19 mouse cellular contexts compared by ENCODE assay signal in genomic region chr2:168248167-168248855, GRCm38 (mm10). TPM values are rescaled to one million over a fixed set of nuclear protein-coding genes. Genes with fewer than 3 reads are reported as not detected.
DNase-seq lines count a peak whose midpoint lies in the region; ATAC-seq and TF ChIP-seq lines count a peak whose summit lies in the region.
"Had no signal": no experiment of that assay in that cellular context is flagged by ENCODE, and none has a peak within 500 bp of the region (broad histone marks: within the 10 kb centered on the region; RNA-seq: fewer than 3 reads in every experiment).

No protein-coding gene starts in this region.

- DNase-seq in cerebellum, postnatal 14 days: peak; percentile 61 to 63
- no peak for DNase-seq in cerebellum, postnatal 25 days
- DNase-seq in kidney, postnatal 0 days (ENCODE audit: low spot score): peak; percentile 35
- no peak for DNase-seq in kidney, postnatal 25 days
- DNase-seq in brain, embryonic 14.5 days (ENCODE audit: low read depth): peak; percentile 95
- peak; percentile 79 for DNase-seq in forebrain, postnatal 0 days
- DNase-seq in urinary bladder, postnatal 4 days (ENCODE audit: low spot score in 2 of 2): no peak
- DNase-seq: cerebellum, adult 9-11 months; gastrocnemius, postnatal 14 days; heart, adult 18-20 months; kidney, adult 11 months had no signal

- H3K27me3 ChIP-seq in kidney, postnatal 0 days (ENCODE audit: insufficient read depth, low read length): no peaks in the 10 kb centered on the region
- H3K27me3 ChIP-seq in forebrain, postnatal 0 days (ENCODE audit: insufficient read depth, low read length): no peaks in the 10 kb centered on the region
- H3K27me3 ChIP-seq: embryonic facial prominence, embryonic 13.5 days had no signal

- H3K4me2 ChIP-seq in kidney, postnatal 0 days (ENCODE audit: low read length): no peak overlapping the region
- no peak overlapping the region for H3K4me2 ChIP-seq in forebrain, postnatal 0 days (ENCODE audit: low read depth)
- H3K4me2 ChIP-seq: embryonic facial prominence, embryonic 13.5 days; heart, embryonic 13.5 days; kidney, embryonic 15.5 days; neural tube, embryonic 12.5 days had no signal

- no peak overlapping the region for H3K4me3 ChIP-seq in kidney, postnatal 0 days (replicated peaks; ENCODE audit: low read depth, low read length)
- H3K4me3 ChIP-seq in forebrain, postnatal 0 days (ENCODE audit: low read depth, low read length): no peak overlapping the region
- H3K4me3 ChIP-seq: embryonic facial prominence, embryonic 13.5 days; erythroblast, embryonic 14.5 days; heart, embryonic 13.5 days; kidney, embryonic 15.5 days; neural tube, embryonic 12.5 days had no signal

- H3K27ac ChIP-seq in kidney, postnatal 0 days: no peak overlapping the region
- peak overlapping the region; percentile 79 for H3K27ac ChIP-seq in forebrain, postnatal 0 days (ENCODE audit: low read depth, low read length)
- H3K27ac ChIP-seq: embryonic facial prominence, embryonic 13.5 days; heart, embryonic 13.5 days; kidney, embryonic 15.5 days; neural tube, embryonic 12.5 days; stomach, postnatal 0 days had no signal

- H3K9ac ChIP-seq in kidney, postnatal 0 days (ENCODE audit: low read depth, low read length): no peak overlapping the region
- no peak overlapping the region for H3K9ac ChIP-seq in forebrain, postnatal 0 days
- H3K9ac ChIP-seq: embryonic facial prominence, embryonic 13.5 days; heart, embryonic 13.5 days; kidney, embryonic 15.5 days; neural tube, embryonic 12.5 days had no signal

- no peak for TF ChIP-seq POLR2A in brain, embryonic 14.5 days (IDR thresholded peaks at IDR 0.05; ENCODE audit: borderline replicate concordance, extremely low read depth, insufficient read depth, insufficient read length, poor library complexity, severe bottlenecking)

- ATAC-seq in kidney, postnatal 0 days (replicated peaks; ENCODE audit: low FRiP score, low read depth): no peak
- ATAC-seq in forebrain, postnatal 0 days: peak; percentile 80
- no peak for ATAC-seq in erythroid progenitor cell, adult 5-6 weeks (replicated peaks; ENCODE audit: low FRiP score, poor library complexity, severe bottlenecking)

- H3K36me3 ChIP-seq in kidney, postnatal 0 days (ENCODE audit: insufficient read depth, low read length): no peaks in the 10 kb centered on the region
- H3K36me3 ChIP-seq in forebrain, postnatal 0 days (ENCODE audit: insufficient read depth): no peaks in the 10 kb centered on the region
- H3K36me3 ChIP-seq: embryonic facial prominence, embryonic 13.5 days; heart, embryonic 13.5 days; kidney, embryonic 15.5 days; neural tube, embryonic 12.5 days had no signal

- no peaks in the 10 kb centered on the region for H3K4me1 ChIP-seq in kidney, postnatal 0 days (replicated peaks; ENCODE audit: insufficient read depth, low read length)
- H3K4me1 ChIP-seq in forebrain, postnatal 0 days (ENCODE audit: insufficient read depth): 0 out of 2 replicates have a peak, but pooled peaks cover 4% of the 10 kb centered on the region
- H3K4me1 ChIP-seq: embryonic facial prominence, embryonic 13.5 days; heart, embryonic 13.5 days; neural tube, embryonic 12.5 days had no signal

- 54% methylated on average over 8 of the region's 8 CpGs for WGBS in kidney, postnatal 0 days
- WGBS in forebrain, postnatal 0 days: 33% methylated on average over 8 of the region's 8 CpGs

- H3K9me3 ChIP-seq in kidney, postnatal 0 days (replicated peaks; ENCODE audit: low read length): no peaks in the 10 kb centered on the region
- no peaks in the 10 kb centered on the region for H3K9me3 ChIP-seq in forebrain, postnatal 0 days (ENCODE audit: low read length)
- H3K9me3 ChIP-seq: embryonic facial prominence, embryonic 13.5 days; heart, embryonic 13.5 days; kidney, embryonic 15.5 days; neural tube, embryonic 12.5 days had no signal

- no peak for TF ChIP-seq CTCF in kidney, postnatal 0 days (IDR thresholded peaks at IDR 0.05; ENCODE audit: low read depth)
- no peak for TF ChIP-seq CTCF in brain, embryonic 14.5 days (IDR thresholded peaks at IDR 0.05; ENCODE audit: borderline replicate concordance, extremely low read depth, insufficient read depth, insufficient read length)
- no peak for TF ChIP-seq CTCF in forebrain, postnatal 0 days (IDR thresholded peaks at IDR 0.05; ENCODE audit: low read depth)

RNA-seq across cellular contexts. Expression of gene Mocs3, which starts 17.9 kb away (rescaled TPM):
- 7.7 and 9.3 TPM in 2 replicates for polyA plus RNA-seq in kidney, postnatal 0 days (2015; fragmentation: Nextera tagmentation; extraction: Ambion mirVana)
- polyA plus RNA-seq in brain, embryonic 14.5 days (2012; rRNA removed): 17.9 and 21.6 TPM in 2 replicates
- total RNA-seq in forebrain, postnatal 0 days (2014; rRNA removed): 23.1 and 23.6 TPM in 2 replicates
- polyA plus RNA-seq in forebrain, postnatal 0 days (2015; fragmentation: Nextera tagmentation; extraction: Ambion mirVana): 8.6 and 9.9 TPM in 2 replicates
- total RNA-seq in erythroid progenitor cell, adult 5-6 weeks (2015; ENCODE audit: low replicate concordance): 0.72 and 1.7 TPM in 2 replicates
- total RNA-seq in erythroid progenitor cell, adult 5-6 weeks (2017; ENCODE audit: low replicate concordance): 1.2 and 1.3 TPM in 2 replicates

RNA-seq across cellular contexts. Expression of gene Dpm1, which starts 17.9 kb away (rescaled TPM):
- 154 and 169 TPM in 2 replicates for polyA plus RNA-seq in kidney, postnatal 0 days (2015; fragmentation: Nextera tagmentation; extraction: Ambion mirVana)
- 15.0 and 16.6 TPM in 2 replicates for polyA plus RNA-seq in brain, embryonic 14.5 days (2012; rRNA removed)
- total RNA-seq in forebrain, postnatal 0 days (2014; rRNA removed): 13.4 and 21.4 TPM in 2 replicates
- 94.5 and 112 TPM in 2 replicates for polyA plus RNA-seq in forebrain, postnatal 0 days (2015; fragmentation: Nextera tagmentation; extraction: Ambion mirVana)
- total RNA-seq in erythroid progenitor cell, adult 5-6 weeks (2015; ENCODE audit: low replicate concordance): 44.0 TPM in 2 replicates
- total RNA-seq in erythroid progenitor cell, adult 5-6 weeks (2017; ENCODE audit: low replicate concordance): 5.4 and 18.9 TPM in 2 replicates

RNA-seq across cellular contexts. Expression of gene Gm20716, which starts 18.1 kb away (rescaled TPM):
- polyA plus RNA-seq in kidney, postnatal 0 days (2015; fragmentation: Nextera tagmentation; extraction: Ambion mirVana): 8.3 and 11.1 TPM in 2 replicates
- 16.6 and 21.9 TPM in 2 replicates for polyA plus RNA-seq in brain, embryonic 14.5 days (2012; rRNA removed)
- total RNA-seq in forebrain, postnatal 0 days (2014; rRNA removed): 42.9 and 47.9 TPM in 2 replicates
- 9.1 and 16.3 TPM in 2 replicates for polyA plus RNA-seq in forebrain, postnatal 0 days (2015; fragmentation: Nextera tagmentation; extraction: Ambion mirVana)
- total RNA-seq in erythroid progenitor cell, adult 5-6 weeks (2015; ENCODE audit: low replicate concordance): 9.7 and 14.3 TPM in 2 replicates
- total RNA-seq in erythroid progenitor cell, adult 5-6 weeks (2017; ENCODE audit: low replicate concordance): 23.0 and 28.4 TPM in 2 replicates
- polyA plus RNA-seq: erythroblast, embryonic 14.5 days had no signal

RNA-seq across cellular contexts. Expression of gene Kcng1, which starts 33.2 kb away (rescaled TPM):
- 0.76 and 0.83 TPM in 2 replicates for polyA plus RNA-seq in kidney, postnatal 0 days (2015; fragmentation: Nextera tagmentation; extraction: Ambion mirVana)
- polyA plus RNA-seq in brain, embryonic 14.5 days (2012; rRNA removed): 3.1 and 3.8 TPM in 2 replicates
- 2.0 and 2.6 TPM in 2 replicates for total RNA-seq in forebrain, postnatal 0 days (2014; rRNA removed)
- 6.6 and 8.2 TPM in 2 replicates for polyA plus RNA-seq in forebrain, postnatal 0 days (2015; fragmentation: Nextera tagmentation; extraction: Ambion mirVana)
- total RNA-seq in erythroid progenitor cell, adult 5-6 weeks (2015; ENCODE audit: low replicate concordance): not detected in 2 replicates
- total RNA-seq in erythroid progenitor cell, adult 5-6 weeks (2017; ENCODE audit: low replicate concordance): not detected in 2 replicates
- total RNA-seq: heart, adult 18-20 months; liver, adult 2 months had no signal
- polyA plus RNA-seq: erythroblast, embryonic 14.5 days; liver, adult 2 months had no signal

RNA-seq across cellular contexts. Expression of gene Adnp, which starts 41.4 kb away (rescaled TPM):
- 6.0 and 13.1 TPM in 2 replicates for polyA plus RNA-seq in kidney, postnatal 0 days (2015; fragmentation: Nextera tagmentation; extraction: Ambion mirVana)
- 86.0 and 115 TPM in 2 replicates for polyA plus RNA-seq in brain, embryonic 14.5 days (2012; rRNA removed)
- total RNA-seq in forebrain, postnatal 0 days (2014; rRNA removed): 22.0 and 41.8 TPM in 2 replicates
- polyA plus RNA-seq in forebrain, postnatal 0 days (2015; fragmentation: Nextera tagmentation; extraction: Ambion mirVana): 9.2 and 15.4 TPM in 2 replicates
- total RNA-seq in erythroid progenitor cell, adult 5-6 weeks (2015; ENCODE audit: low replicate concordance): 18.0 and 38.1 TPM in 2 replicates
- total RNA-seq in erythroid progenitor cell, adult 5-6 weeks (2017; ENCODE audit: low replicate concordance): 0.53 and 17.5 TPM in 2 replicates

Comparison
In these comparisons a context has a peak if more than half of its experiments do, and no peak if none do; other contexts are left out.
1. DNase-seq: peak in cerebellum, postnatal 14 days (2 of 2), kidney, postnatal 0 days (single experiment), brain, embryonic 14.5 days (single experiment) and forebrain, postnatal 0 days (single experiment); none in cerebellum, postnatal 25 days (0 of 2), kidney, postnatal 25 days (0 of 2) and urinary bladder, postnatal 4 days (0 of 2).